Mouse (Mus musculus): Measurements from ENCODE around the gene Clec16a.
A peak's percentile ranks its signal among the peaks of the same experiment; 100 is the strongest.

Clec16a gene

DNA sequence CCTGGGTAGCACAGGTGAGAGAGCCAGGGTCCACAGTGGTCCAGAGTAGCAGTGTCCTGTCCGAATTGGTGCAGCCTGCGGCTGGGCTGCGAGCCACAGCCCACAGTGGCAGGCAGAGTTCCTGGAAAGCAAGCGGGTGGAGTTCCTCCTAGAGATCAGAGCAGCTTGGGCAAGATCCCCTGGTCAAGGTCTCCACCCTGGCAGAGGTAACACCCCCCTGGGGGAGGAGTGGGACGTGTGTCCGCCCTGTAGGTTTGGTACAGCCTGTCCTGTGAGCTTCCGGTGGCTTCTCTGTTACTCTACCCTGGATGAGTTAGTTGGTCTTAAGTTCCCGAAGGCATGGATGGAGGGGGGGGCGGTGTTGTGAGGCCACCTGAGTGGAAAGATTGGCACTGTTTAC lies 223.7 kb downstream of the Clec16a start:
- no peak for DNase-seq (ENCODE audit: low read depth)

GRCm38 (mm10) chr16:10769661-10770060 lies 224.5 kb downstream of the Clec16a start:
- DNase-seq (ENCODE audit: low read depth) = no peak

- DNase-seq (ENCODE audit: low read depth) = no peak
Measured at GRCm38 (mm10) chr16:10770531-10771325, 225.6 kb downstream of the Clec16a start.

DNA sequence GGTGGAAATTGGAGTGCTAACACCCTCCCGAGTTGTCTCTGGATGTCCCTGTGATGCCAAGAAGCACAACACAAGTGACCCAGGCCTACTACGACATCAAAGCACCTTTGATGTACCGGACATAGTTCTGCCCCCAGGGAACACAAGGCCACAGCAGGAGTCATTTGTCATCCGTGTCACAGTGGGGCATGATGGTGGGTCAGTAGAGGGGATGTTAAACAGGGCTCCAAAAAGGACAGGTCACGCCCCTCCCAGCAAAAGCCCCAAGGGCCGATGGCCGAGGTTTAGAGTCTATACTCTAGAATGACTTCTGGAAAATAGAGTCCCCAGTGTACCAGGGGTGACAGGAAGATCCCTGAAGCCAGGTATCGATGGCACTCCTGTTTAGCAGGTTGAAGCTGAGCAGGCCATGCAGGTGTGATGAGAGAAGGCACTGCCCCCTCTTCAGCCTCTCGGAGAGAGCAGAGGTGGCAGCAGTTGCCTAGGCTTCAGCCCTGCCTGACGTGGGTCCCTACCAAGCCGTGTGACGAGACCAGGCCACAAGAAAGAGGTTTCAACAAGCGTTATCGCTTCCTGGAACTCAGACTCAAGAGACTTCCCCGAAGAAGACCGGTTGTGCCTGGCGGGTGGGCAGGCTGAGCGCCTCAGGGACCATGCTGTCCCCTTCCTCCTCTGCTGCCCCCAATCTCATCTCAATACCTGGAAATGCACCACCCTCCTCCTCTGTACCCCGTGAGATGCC lies 226.8 kb downstream of the Clec16a start:
- DNase-seq (ENCODE audit: low read depth) = peak; percentile 61

- no peak for DNase-seq (ENCODE audit: low read depth)
Measured at GRCm38 (mm10) chr16:10773543-10773942, 228.4 kb downstream of the Clec16a start.

DNA sequence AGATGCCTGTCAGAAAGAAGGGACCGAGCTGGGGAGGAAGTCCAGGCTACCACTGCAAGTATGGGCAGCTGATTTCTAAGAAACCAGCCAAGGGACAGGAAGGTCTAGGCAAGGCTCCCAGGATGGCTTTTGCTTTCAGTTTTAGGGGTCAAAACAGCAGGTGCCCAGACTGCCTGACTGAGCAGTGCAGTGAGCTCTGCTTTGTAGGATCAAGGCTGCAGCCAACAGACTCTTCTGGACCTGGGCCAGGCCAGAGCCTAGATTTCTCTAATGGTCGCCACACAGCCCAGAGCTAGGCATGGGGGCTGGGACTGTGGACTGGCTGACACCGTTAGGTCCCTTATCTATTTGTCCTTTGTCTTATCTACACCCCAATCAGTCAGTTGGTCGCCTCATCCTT lies 229.6 kb downstream of the Clec16a start:
- DNase-seq (ENCODE audit: low read depth) = no peak

GRCm38 (mm10) chr16:10776322-10776721 lies 231.2 kb downstream of the Clec16a start:
- DNase-seq (ENCODE audit: low read depth) = no peak

DNA sequence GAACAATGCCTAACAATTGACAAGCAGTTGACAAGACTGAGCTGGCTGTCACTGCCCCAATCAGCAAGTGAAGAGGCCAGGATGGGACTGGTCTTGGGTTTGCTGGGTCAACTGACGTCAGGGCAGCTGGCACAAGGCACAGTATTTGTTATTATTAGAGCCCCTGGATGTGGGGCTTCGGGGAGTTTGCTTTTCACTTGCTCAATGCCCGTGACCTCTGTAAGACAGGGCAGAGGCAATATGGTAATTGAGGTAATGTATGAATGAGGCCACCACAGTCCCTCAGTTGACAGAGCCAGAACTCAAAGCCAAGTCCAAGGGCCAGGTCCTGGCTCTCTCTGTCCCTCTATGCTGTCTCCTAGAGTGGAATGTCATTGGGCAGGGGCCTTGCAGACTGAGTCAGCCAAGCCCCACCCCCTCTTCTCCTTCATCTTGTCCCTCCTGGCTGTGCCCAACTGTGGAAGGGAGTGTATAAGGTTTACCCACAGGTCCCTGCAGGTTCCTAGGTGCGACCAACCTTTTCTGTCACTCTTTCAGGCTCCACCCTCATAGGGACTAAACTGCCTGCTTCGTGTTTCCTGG lies 232.5 kb downstream of the Clec16a start:
- DNase-seq (ENCODE audit: low read depth) = no peak

DNA sequence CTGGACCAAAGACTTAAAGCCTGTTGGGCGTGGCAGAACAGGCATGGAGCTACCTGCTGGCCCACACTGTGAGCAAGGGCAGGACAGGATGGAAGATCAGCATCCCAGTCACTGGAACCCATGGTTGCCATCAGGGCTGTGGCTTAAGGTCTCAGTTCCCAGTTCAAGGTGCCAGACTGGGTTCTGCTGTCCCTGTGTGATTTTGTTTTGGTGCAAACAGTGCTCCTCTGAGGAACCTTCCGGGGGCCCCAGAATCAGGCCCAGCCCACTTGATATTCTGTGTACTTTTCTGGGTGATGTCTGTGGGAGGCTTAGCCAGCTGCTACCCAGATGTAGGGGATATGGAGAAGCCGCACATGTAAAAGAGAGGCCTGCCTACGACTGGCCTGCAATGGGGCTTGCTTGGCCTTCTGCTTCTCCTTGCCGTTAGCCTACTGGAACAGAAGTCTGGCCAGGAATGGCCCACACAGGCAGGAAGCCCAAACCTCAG lies 235.5 kb downstream of the Clec16a start:
- no peak for DNase-seq (ENCODE audit: low read depth)

GRCm38 (mm10) chr16:10781862-10782371 lies 236.8 kb downstream of the Clec16a start:
- DNase-seq (ENCODE audit: low read depth) = no peak

GRCm38 (mm10) chr16:10782377-10783151 lies 237.4 kb downstream of the Clec16a start:
- DNase-seq (ENCODE audit: low read depth) = no peak

- DNase-seq (ENCODE audit: low read depth) = no peak
Measured at GRCm38 (mm10) chr16:10783152-10783434, 238.0 kb downstream of the Clec16a start.

GRCm38 (mm10) chr16:10783451-10783850 lies 238.3 kb downstream of the Clec16a start:
- no peak for DNase-seq (ENCODE audit: low read depth)

DNA sequence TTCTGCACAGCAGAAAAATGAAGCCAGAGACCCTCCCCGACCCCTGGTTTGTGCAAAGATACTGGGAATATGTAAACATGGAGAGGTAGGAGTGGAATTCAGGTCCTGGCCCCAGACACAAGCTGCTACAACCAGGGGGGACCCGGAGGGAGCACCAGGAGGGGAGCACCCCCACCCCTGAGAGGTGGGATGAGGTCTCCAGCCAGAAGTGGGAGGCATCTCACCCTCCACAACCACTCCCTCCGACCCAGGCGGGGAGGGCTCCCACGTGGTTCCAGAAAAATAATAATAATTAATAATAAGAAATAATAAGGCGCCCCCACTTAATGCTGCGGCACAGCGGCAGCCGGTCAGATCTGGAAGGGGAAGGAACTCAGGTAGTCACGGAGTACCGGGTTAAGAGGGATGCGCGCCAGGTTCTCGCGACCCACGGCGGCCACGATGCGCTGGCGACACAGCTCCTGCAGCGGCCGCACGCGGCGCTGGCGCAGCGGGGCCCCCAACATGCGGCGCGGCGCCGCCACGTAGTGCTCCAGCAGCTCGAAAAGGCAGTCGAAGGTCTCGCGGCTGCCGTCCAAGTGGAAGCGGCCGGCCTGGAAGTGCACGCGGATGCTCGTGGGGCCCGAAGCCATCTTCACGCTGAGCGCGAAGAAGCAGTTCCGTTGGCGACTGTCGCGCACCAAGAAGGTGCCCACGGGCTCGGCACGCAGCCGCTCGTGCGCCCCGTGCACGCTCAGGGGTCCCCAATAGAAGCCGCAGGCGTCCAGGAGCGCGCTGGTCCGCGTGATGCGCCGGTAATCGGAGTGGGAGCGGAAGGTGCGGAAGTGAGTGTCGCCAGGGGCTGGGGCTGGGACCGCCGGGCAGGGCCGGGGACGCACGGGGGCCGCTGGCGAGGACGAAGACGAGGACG lies 239.0 kb downstream of the Clec16a start:
- DNase-seq (ENCODE audit: low read depth) = no peak

- DNase-seq (ENCODE audit: low read depth) = peak; percentile 60
Measured at GRCm38 (mm10) chr16:10784793-10785370, 239.7 kb downstream of the Clec16a start.

- peak; percentile 80 for DNase-seq (ENCODE audit: low read depth)
Measured at GRCm38 (mm10) chr16:10785371-10786231, 240.5 kb downstream of the Clec16a start, which contains the start of gene Socs1. Socs1 (minus strand) TSS chr16:10785536.

DNA sequence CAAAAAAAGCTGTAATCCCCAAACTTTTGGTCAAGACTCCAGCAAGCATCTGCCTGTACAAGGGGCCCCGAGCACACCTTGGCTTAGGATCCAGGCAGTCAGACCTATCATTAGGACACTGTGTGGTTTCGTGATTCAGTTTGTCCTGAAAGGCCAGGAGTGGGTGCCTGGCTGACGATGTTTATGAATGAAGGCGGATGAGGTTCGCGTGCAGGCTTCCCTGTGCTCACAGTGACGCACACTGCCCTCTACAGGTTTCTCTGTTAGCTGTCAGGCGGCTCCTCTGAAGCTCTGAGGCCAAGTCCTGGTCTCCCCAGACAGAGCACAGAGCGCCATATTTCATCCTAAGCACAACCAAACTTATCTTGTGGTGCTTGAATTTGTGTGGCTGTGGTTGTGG lies 241.1 kb downstream of the Clec16a start:
- peak; percentile 86 for DNase-seq (ENCODE audit: low read depth)

DNA sequence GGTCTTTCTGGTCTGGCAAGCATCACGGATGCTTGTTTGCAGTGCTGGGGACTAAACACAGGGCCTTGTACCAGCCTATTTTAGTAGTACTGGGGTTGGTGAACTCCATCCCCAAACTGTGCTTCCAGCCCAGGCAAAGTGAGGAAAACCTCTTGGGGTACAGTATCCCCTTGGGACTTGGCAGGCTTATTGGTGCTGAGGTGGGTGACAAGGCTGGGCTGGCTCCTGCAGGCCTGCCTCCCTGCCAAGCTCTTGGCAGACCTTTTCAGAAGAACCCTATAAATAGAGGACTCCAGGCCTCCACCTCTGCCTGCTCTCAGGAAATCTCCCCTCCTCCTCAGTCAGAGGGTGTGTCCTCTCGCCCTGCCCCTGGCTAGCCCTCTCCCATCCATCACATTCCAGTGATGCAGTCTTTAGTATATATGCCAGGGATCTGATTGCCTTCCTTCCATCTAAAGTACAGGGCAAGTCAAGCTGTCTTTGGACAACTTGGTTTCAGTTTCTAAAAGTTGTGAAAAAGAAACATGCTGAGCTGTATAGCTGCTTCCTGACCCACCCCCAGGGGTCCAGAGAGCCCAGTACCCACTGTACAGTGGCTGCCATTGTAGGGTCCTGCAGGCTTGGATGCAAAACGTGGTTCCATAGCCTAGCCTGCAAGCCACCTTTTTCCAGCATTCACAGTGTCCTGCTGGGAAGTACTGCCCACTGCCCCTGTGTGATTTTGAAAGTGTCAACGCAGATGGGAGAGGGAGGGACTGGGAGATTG lies 241.8 kb downstream of the Clec16a start:
- no peak for DNase-seq (ENCODE audit: low read depth)

DNA sequence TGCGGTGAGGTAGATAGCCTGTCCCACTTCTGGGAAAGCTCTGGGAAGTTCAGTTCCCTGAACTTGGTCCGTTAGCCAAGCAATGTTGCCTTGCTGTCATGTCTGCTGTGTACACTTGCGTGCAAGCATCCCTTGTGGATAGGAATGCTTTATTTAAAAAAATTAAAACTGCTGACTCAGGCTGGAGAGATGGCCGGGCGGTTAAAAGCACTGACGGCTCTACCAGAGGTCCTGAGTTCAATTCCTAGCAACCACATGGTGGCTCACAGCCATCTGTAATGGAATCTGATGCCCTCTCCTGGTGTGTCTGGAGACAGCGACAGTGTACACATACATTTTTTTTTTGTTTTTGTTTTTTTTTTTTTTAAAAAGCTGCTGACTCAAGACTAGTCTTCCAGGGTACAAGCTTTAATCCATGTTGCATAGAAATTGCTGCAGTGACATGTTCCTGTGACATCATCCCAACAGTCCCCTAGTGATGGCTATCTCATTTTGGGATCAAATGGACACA lies 242.5 kb downstream of the Clec16a start:
- DNase-seq (ENCODE audit: low read depth) = no peak

All from c-Kit-positive CD71-positive TER-119-negative erythroid progenitor cells, embryonic 14.5 days (primary cell).